Mouse (Mus musculus): ENCODE measurements around the gene Gm29106.

- TF ChIP-seq POLR2A (IDR thresholded peaks at IDR 0.05; ENCODE audit: borderline replicate concordance, extremely low read depth, insufficient read depth, insufficient read length, poor library complexity, severe bottlenecking) (no peak), CTCF (IDR thresholded peaks at IDR 0.05; ENCODE audit: borderline replicate concordance, extremely low read depth, insufficient read depth, insufficient read length) (no peak)
Measured at GRCm38 (mm10) chr1:118228540-118228939, 52.2 kb downstream of the Gm29106 start.

All from brain, embryonic 14.5 days (tissue).